Mouse (Mus musculus) left cerebral cortex, postnatal 25 days (tissue): Measurements from ENCODE around the gene Hfm1. TPM values are rescaled to one million over a fixed set of nuclear protein-coding genes. Genes with fewer than 3 reads are reported as not detected.

Experiments
- DNase-seq, 2 experiments: peaks; one replicate each; pipeline ENCODE4 v3.0.0; 2022; ENCODE audit warnings: low spot score in 2 of 2, mixed read lengths in 1 of 2
- intact Hi-C: fragments of 180-260 bp; cut with DNase I; formaldehyde crosslinking; loops from one replicate; pipeline ENCODE4 v1.15.1; 2025
- total RNA-seq, 2 experiments: library from RNA; stranded (reverse); gene quantifications; 2 replicates each; pipeline ENCODE4 v1.2.3; 2021

Hfm1 gene
- total RNA-seq, 2 experiments from 2014 or later = 1.3 to 1.7 TPM

DNA sequence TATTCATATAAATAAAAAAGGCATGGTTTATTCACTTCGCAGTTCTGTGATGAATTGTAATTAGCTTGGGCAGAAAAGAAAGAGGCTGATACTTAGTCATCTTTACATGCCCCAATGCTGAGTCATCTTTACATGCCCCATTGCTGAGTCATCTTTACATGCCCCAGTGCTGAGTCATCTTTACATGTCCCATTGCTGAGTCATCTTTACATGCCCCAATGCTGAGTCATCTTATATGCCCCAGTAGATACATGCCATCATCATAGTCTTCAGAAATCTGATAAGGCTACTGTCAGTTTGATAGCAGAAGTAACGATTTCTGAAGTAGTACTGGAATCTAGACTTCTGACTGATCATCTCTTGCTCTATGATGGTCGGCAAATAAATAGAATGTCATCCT lies 72.8 kb downstream of the Hfm1 start:
- no peak for DNase-seq
- intact Hi-C loops = no loop called here

DNA sequence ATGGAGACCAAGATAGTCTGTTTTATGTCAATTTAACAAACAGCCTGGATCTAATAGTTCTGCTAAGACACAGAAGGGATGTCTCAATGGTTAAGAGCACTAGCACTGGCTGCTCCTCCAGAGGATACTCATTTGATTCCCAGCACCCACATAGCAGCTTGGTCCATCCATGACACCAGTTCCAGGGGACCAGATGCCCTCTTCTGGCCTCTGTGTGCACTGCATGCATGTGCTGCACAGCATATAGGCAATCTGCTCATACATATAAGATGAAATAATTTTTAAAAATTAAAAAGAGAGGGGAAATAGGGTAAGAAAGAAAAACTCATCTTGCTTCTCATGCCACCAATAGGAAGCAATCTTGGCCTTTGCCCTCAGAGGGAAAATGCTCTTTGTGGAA lies 79.1 kb downstream of the Hfm1 start:
- intact Hi-C loops = no loop called here
- no peak for DNase-seq

DNA sequence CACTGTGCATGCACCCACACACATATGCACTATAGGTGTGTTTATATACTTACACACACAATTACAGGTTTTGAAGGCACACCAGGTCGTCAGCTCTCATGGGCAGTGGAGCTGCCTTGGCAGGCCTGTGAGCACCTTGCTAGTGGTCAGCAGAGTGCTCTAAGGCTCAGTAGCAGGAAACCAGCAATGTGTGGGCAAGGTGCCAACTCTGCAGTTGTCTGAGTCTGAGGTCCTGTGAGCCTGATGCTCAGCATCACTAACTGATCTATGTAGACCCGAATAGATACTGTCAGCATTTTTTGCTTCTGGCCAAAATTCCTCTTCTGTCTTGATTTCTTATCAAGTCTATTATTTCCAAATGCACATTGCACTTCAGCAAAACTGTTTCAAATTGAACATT lies 82.2 kb downstream of the Hfm1 start:
- DNase-seq = no peak
- intact Hi-C loops = no loop called here

DNA sequence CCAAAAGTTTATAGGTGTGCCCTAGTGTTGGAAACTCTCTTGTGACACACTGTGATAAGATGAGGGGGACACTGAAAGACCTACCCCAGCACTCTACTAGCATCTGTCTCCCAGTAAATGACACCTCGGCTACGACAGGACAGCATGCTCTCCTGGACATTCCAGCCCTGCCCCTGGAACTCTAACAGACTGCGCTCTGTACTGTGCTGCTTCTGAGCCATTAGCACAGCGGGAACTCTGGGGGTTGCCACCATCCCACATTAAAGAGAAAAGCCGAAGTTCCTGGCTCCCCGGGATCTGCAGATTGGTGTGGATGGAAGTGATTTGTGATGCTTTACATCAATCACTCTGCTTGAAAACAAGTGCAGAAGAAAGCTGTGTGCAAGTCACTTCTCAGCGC lies 93.1 kb downstream of the Hfm1 start:
- DNase-seq = no peak
- intact Hi-C loops = no loop called here

DNA sequence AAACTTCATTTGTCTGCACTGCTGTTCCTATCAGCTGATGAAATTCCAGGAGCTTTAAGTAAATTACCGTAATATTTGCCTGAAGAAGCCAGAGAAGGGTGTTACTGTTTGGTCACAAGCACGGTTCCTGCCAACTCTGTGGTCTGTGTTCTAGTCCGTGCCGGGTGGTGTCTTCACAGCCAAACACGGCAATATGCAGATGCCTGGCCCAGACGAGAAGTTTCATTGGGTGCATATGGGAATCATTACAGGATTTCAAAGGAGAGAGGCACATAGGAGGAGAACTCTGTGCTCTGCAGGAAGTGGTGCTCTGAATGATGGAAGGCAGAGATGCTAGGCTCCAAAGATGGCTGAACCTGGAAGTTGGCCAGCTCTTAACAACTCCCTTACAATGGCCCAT lies 94.7 kb downstream of the Hfm1 start:
- DNase-seq = no peak
- intact Hi-C loops = no loop called here

DNA sequence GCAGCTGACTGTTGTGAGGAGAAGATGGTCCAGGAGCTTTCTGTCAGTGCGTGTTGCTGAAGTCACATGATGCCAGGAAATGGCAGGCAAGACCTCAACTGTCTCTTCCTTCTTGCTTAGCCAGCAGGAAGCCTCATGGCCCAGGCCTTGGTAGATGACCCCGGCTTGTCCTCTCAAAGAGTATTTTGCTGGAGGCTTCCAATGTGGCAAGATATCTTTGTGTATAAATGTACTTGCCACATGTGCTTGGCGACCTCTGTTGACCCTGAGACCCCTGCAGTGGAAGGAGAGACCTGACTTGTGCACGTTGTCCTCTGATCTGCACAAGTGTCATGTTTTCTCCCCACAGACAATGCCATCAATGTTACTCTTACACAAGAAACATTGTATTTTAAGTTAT lies 95.3 kb downstream of the Hfm1 start:
- DNase-seq = no peak
- intact Hi-C loops = no loop called here

DNA sequence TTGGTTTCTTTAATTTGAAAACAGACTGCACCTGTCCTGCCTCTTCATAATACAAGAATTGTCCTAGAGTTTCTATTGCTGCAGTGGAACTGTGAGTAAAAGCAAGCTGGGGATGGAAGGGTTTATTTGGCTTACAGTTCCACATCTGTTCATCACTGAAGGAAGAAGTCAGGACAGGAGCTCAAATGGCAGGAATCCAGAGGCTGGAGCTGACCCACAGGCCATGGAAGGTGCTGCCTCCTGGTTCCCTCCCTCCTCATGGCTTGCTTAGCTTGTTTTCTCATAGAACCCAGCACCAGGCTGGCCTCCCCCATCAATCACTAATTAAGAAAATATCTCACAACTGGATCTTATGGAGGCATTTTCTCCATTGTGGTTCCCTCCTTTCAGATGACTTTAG lies 99.4 kb downstream of the Hfm1 start:
- intact Hi-C loops = no loop called here
- DNase-seq = no peak

DNA sequence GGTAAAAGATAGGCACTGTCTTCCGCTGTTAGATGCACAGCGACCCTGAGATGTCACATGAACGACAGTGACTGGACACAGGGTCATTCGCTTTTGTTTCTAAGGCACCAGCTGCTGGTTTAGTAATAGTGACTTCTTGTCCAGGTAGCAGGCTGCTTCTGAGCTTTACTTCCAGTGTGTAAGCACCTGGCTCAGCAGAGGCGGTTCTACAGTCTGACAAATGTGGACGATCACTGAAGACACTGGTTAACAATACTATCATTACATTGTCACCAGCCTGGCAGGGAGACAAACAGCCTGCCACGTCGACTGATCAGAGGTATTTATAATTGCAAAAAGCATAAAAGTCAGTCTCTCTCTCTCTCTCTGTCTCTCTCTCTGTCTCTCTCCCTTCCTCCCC lies 100.1 kb downstream of the Hfm1 start:
- DNase-seq = no peak
- intact Hi-C loops = no loop called here

DNA sequence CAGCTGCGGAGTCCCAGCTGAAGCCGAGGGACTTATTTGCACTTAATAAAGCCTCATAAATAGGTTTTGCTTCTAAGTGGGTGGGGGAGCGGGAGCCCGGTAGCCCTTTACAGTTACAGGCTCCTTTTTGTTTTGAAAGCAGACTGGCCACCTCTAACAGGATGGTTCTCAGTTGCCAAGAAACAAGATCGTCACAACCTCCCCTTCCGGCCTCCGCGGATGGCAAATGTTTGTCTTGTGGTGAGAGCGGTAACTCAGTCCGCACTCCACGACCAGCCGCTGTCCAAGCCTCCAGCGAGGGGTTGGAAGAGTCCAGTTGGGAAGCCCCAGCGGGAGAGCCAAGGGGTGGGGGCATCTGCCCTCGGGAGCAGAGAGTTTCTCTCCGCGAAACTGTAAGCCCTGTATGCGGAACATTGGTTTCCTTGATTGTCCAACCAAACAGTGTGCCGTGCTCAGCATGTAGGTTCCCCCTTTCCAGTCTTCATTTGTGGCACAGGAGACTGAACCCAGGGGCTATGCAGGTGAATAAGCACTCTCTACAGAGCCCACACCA lies 100.7 kb downstream of the Hfm1 start:
- peak; percentile 41 to 42 for DNase-seq
- intact Hi-C loops = no loop called here

DNA sequence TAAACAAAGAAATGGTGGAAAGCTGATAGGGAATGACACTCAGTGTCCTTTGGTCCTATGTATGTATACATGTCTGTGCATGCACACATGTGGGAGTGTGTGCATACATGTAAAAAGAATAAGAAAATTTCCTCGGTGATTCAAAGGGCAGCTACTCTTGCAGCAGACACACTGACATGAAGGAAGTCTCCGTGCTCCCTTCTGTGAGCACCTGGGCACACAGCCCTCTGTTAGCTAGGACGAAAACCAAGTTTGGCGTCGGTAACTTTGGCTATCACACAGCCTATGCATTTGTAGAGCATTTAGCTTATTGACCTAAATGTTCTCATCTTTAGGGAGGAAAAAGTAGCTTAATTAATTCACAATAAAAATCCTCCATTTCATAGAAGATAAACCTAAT lies 101.4 kb downstream of the Hfm1 start:
- DNase-seq = no peak
- intact Hi-C loops = no loop called here

DNA sequence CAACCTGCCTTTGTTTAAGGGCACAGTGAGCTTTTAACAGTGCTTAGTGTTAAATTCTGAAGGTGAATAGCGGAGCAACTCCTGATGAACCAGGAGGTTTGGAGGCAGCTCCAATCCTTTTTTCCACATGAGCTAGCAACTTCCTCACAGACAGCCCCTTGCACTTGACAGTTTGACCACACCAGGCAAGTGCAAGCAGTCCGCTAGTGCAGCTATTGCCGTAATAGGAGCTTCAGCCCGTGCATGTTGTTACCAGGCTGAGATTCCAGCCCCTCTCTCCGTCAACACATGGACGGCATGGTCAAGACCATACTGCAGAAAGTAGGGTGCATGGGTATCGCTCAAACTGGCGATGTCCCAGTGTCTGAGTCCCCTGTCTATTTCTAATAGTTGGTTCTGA lies 106.5 kb downstream of the Hfm1 start:
- intact Hi-C loops = no loop called here

DNA sequence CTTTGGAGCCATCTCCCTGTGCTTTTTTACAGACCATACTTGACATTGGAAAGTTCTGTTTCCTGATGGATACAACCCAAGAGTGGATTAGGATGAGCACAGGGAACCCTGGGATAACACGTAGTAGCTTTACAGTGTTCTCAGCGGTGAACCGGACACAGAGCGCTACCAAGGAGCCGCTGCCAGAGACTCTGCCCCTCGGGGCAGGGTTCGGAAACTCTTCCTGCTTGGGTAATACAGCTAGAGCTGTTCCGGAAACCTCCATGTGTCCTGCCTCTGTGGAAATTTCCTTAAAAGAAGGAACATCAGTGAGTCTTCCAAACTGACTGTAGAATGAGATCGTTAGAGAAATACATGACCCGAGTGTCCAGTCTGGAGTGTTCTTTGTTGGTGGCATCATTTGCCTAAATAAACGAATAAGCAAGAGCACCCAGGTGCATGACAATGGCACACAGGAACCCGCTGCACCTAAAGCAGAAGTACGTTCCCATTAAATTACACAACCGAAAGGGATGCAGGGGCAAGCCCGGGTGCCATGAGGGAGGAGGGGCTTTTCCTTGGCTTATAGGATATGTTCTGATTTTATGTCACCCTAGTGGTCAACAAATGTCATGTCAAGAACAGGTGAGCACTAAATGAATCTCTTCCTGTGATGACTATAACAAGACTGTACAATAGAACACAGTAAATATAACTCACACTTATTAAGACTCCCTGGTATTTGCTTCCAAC lies 110.0 kb downstream of the Hfm1 start:
- DNase-seq = no peak
- intact Hi-C loops = no loop called here

More for the DNA sequence above, 106.5 kb downstream of the Hfm1 start:
- DNase-seq = no peak

DNA sequence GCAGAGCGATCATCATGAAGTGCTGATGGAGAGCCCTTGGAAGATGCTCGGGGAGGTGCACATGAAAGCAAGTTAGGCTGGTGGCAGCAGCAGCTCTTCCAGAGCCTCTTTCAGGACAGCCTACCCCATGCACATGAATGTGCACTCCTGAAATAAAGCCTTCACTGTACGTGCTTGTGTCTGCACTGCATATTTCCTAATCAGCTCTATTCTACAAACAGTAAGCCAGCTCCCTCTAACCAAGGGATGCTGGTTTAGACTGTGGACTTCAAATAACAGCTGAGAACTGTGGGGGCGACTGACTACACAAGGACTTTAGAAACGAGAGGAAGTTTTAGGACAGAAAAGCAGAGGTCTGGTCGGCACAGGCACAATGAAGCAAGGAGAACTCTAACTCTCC lies 111.5 kb downstream of the Hfm1 start:
- intact Hi-C loops = no loop called here
- no peak for DNase-seq

DNA sequence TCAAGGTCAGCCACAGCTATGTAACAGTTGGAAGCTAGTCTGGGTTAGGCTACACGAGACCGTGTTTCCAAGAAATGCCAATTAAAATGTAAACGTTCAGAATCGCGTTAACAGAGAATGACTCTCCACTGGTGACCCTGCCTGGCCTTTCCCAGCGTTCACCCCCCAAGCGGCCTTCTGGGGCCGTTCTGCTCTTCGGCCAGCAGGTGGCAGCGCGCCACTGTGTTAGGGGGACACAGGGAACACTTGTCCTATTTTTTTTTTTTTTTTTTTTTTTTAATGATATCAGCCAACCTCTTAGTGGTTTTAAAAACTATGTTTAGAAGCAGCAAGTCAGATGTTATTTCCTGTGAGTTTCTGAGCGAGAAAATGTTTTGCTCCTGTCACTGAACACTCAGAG lies 123.0 kb downstream of the Hfm1 start:
- intact Hi-C loops = loop anchor here (5.0 kb wide), 2 partner anchors 106 to 876 kb away; partner anchors contain the start of gene Zfp644
- peak; percentile 29 to 42 for DNase-seq

DNA sequence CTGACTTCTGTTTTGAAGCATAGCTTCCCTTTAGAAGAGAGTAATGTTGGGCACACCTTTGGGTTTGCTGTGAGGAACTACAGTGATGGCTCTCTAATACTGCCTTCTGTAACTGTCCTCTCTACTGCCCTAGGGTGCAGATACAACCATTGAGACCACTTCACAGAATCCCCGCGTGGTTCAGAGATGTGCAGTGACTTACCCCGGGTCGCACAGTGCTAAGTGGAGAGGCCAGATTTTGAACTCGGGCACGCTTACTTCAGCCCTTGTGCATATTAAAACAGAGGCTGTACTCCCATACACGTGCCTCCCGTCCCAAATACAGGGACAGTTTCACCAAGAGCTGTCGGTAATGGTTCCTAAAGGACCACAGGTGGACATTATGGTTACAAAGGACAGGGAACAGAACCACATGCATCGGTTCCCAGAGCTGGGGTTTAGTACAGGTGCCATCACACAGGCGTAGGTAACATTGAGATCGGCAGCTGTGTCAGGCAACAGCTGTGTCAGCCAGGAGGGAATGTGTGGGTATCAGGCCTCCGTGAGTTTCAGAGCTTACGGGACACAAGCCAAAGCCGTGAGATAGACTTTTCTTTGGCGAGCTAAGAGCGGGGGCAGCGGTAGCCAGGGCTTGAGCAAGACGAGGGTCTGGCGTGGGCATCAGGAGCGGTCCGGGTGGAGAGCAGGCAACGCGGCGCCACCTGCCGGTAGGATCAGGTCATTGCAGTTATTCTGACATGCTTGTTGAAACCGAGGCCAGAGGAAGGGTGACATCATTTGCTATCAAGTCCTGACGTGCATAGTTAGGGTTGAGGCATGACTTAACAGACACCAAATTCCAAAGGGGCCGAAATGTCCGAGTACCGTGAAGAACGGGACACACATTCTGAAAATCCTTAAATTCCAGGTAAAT lies 124.0 kb downstream of the Hfm1 start:
- DNase-seq = peak; percentile 89
- intact Hi-C loops = loop anchor here (5.0 kb wide), 2 partner anchors 105 to 875 kb away; partner anchors contain the start of gene Zfp644

DNA sequence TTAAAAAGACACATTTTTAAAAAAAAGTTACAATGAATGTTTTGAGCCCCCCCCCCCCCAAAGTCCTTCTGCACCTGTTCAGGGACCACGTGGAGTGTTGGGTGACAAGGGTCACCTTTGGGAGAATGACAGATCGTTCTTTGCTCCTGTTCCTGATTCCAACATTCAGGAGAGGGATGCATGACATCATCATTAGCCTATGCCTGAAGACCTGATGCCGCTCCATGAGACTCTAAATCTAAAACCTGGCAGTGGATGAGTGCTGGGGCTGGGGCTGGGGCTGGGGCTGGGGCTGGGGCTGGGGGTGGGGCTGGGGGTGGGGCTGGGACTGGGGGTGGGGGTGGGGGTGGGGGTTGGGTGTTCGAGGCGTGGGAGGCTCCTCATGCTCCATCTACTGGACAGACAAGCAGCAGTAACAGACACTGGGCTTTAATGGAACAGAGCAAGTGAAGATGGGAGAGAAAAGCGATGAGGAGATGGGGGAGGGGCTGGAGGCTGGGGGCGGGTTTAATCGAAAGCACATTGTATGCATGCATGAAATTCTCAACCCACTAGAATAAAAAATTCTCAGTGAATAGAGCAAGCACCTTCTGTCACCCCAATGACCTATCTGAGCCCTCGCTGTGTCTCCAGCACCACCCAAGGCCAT lies 124.8 kb downstream of the Hfm1 start:
- DNase-seq = no peak
- intact Hi-C loops = loop anchor here (5.0 kb wide), 2 partner anchors 104 to 874 kb away; partner anchors contain the start of gene Zfp644

DNA sequence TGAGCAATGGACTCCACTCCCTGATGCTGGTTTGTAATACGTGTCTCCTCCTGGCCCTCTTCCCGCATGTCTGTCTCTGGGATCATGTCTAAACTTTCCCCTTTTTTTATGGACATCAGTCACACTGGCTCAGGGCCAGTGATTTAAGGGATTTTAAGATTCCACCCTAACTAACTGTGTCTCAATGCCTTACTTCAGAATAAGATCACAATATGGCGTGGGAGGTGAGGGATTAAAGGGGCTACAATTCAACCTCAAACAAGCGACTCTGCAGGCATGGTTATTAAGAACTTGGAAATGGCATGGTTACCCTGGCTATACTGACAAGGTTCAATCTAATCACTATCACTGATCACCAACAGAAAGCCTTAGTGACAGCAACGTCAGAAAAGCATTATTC lies 128.2 kb downstream of the Hfm1 start:
- DNase-seq = no peak
- intact Hi-C loops = loop anchor here (10.0 kb wide), 2 partner anchors 333 to 813 kb away; no protein-coding TSS in a partner anchor

DNA sequence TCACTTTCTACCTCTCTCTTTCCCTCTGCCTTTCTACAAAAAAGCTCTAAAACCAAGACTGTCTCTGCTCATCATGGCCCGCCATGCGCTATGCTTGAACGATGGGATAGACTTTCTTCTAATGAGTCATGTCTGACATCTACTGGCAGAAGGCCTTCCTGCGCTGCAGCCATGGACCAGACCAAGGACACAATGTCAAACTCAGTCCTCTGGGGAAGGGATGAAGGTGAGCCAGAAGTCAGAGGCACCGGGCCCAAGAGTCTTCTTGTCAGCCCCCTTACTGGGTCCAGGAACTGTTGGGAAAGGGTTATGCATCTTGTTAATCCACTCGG lies 134.9 kb downstream of the Hfm1 start:
- intact Hi-C loops = loop anchor here (10.0 kb wide), 2 partner anchors 326 to 806 kb away; no protein-coding TSS in a partner anchor
- DNase-seq = peak in 1 of 2 experiments; percentile 30

DNA sequence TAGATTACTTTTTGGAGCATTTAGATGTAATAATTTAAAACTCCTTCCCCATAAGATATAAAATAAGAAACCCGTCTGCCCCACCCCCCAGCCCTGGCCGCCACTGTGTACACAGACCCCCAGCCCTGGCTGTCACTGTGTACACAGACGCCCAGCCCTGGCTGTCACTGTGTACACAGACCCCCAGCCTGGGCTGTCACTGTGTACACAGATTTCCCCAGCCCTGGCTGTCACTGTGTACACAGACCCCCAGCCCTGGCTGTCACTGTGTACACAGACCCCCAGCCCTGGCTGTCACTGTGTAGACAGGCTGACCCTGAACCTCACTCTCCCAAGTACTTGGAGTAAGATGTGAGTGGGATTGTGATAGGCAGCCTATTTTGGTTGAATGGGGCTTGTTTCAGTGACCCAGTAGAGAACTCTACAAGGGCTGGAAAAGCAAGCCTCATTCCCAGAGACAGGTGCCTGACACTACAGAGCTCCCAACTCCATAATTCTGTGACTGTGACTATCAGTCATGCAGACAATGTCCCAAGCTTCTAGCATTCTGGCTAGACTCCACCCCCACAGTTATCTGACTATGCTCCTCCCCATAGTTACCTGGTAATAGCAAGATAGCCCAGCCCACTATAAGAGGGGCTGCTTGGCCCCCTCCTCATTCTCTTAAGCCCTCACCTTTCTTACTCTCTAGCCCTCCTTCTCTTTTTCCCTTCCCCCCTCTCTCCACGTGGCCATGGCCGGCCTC lies 135.5 kb downstream of the Hfm1 start:
- DNase-seq = no peak
- intact Hi-C loops = loop anchor here (10.0 kb wide), 2 partner anchors 326 to 806 kb away; no protein-coding TSS in a partner anchor
